Mouse (Mus musculus): ENCODE results near the gene Rpusd1. TPM values are rescaled to one million over a fixed set of nuclear protein-coding genes. Genes with fewer than 3 reads are reported as not detected.

Rpusd1 gene
- polyA plus RNA-seq, 1 experiment = 20.7 TPM

DNA sequence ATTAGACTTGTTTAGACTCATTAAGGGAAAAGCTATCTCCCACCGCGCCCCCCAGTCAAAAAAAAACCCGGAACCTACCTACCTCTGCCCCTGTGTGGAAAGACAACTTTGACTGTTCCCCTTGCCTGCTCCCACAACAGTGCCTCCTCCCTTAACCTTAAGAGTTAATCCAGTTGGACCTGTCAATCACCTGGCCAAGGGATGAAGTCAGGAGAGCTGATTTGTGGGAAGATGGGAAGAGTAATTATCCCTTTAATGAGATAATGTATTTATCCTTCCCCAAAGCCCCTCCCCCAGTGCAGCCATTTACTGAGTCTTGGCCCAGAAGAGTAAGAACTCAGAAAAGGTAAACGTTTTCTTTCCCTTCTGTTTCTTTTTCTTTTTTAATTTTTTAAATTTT, 38.5 kb upstream of the Rpusd1 start:
- H3K79me3 ChIP-seq (ENCODE audit: low read depth) = no peaks in the 10 kb centered on the region
- peaks cover 34% of the 10 kb centered on the region for H3K27me3 ChIP-seq (ENCODE audit: control insufficient read depth, insufficient read depth, insufficient read length)
- TF ChIP-seq MAX (IDR thresholded peaks at IDR 0.05) (no peak), MYOD1 (IDR thresholded peaks at IDR 0.05; ENCODE audit: control insufficient read depth, insufficient read length, low read depth) (peak; percentile 68)
- H3K4me3 ChIP-seq (ENCODE audit: insufficient read depth, poor library complexity, severe bottlenecking) = no peak overlapping the region
- H3ac ChIP-seq (ENCODE audit: control insufficient read depth, insufficient read length, low read depth) = no peak overlapping the region
- H3K36me3 ChIP-seq (ENCODE audit: control insufficient read depth, insufficient read depth) = no peaks in the 10 kb centered on the region
- no peaks in the 10 kb centered on the region for H3K79me2 ChIP-seq (ENCODE audit: control insufficient read depth, insufficient read depth)

DNA sequence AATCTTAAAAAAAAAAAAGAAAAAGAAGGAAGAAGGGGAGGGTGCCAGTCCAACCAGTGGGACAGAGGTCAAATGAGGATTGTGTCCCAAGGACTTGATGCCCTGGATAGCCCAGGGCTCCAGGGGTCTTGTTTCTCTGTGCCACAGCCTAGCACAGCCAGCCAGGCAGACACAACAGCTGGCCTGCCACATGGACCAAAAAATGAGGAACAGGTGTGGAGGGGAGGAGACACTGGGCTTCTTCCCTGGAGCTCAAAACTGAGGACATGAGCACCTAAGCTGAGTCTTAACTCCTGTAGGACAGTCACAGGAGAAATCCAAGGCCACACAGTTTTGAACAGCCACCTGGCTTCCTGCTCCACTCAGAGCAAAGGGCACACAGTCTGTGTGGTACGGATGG, 31.2 kb upstream of the Rpusd1 start:
- Histone ChIP-seq H3K36me3 (ENCODE audit: control insufficient read depth, insufficient read depth) (no peaks in the 10 kb centered on the region), H3K27me3 (ENCODE audit: control insufficient read depth, insufficient read depth, insufficient read length) (peaks cover 9% of the 10 kb centered on the region), H3K79me2 (ENCODE audit: control insufficient read depth, insufficient read depth) (no peaks in the 10 kb centered on the region), H3ac (ENCODE audit: control insufficient read depth, insufficient read length, low read depth) (no peak overlapping the region), H3K79me3 (ENCODE audit: low read depth) (no peaks in the 10 kb centered on the region), H3K4me3 (ENCODE audit: insufficient read depth, poor library complexity, severe bottlenecking) (no peak overlapping the region)
- no peak for TF ChIP-seq CTCF (IDR thresholded peaks at IDR 0.05; ENCODE audit: control insufficient read depth, insufficient read depth, insufficient read length)
- no peak for TF ChIP-seq CEBPB (IDR thresholded peaks at IDR 0.05; ENCODE audit: low read depth)
- TF ChIP-seq MYOG (IDR thresholded peaks at IDR 0.05; ENCODE audit: control insufficient read depth, extremely low read depth, insufficient read length) = no peak
- TF ChIP-seq MAX (IDR thresholded peaks at IDR 0.05) = no peak
- no peak for TF ChIP-seq MYOD1 (IDR thresholded peaks at IDR 0.05; ENCODE audit: control insufficient read depth, insufficient read length, low read depth)

DNA sequence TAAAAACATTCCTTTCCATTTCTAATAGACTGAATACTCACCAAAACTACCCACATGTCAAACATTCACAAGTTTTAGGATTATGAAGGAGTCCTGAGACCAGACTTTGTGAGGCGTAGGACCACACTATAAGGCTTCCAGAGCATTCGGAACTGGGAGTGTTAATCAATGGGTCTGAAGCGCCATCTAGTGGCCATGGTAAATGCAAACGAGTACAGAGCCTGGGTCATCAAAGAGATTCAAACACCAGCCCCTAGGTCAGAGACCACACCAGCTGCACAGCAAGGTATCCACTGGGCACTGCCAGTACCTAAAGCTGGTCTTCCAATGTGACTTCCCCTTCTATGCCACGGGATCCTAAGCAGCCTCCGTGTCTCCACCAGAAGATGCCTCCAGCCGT, 29.0 kb upstream of the Rpusd1 start:
- Histone ChIP-seq H3K79me3 (ENCODE audit: low read depth) (no peaks in the 10 kb centered on the region), H3K79me2 (ENCODE audit: control insufficient read depth, insufficient read depth) (no peaks in the 10 kb centered on the region), H3ac (ENCODE audit: control insufficient read depth, insufficient read length, low read depth) (no peak overlapping the region), H3K4me3 (ENCODE audit: insufficient read depth, poor library complexity, severe bottlenecking) (no peak overlapping the region), H3K27me3 (ENCODE audit: control insufficient read depth, insufficient read depth, insufficient read length) (peaks cover 15% of the 10 kb centered on the region), H3K36me3 (ENCODE audit: control insufficient read depth, insufficient read depth) (no peaks in the 10 kb centered on the region)
- peak; percentile 37 for TF ChIP-seq CTCF (IDR thresholded peaks at IDR 0.05; ENCODE audit: control insufficient read depth, insufficient read depth, insufficient read length)
- no peak for TF ChIP-seq CEBPB (IDR thresholded peaks at IDR 0.05; ENCODE audit: low read depth)

DNA sequence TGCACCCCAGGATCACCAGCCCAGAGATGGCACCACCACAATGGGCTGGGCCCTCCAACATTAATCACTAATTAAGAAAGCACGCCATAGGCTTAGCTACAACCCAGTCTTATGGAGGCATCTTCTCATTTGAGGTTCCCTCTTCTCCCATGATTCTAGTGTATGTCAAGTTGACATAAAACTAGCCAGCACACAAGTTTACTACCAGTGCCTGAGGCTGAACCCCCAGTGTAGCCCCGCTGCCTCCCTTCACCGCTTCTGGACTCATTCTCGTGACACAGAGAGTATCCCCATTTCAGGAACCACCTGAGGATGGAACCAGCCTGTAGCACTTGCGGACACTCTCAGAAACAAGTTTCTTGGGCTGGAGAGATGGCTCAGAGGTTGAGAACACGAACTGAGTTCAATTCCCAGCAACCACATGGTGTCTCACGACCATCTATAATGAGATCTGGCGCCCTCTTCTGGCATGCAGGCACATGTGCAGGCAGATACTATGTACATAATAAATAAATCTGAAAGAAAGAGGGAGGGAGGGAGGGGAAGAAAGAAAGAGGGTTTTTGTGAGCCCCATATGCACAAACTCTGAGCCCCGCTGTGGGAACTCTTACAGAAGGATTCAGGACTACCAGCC, 26.5 kb upstream of the Rpusd1 start:
- TF ChIP-seq MYOG (IDR thresholded peaks at IDR 0.05; ENCODE audit: control insufficient read depth, extremely low read depth, insufficient read length) (no peak), MAX (IDR thresholded peaks at IDR 0.05) (no peak), FOSL1 (IDR thresholded peaks at IDR 0.05; ENCODE audit: insufficient read depth, low read length, poor library complexity, severe bottlenecking) (no peak), MYOD1 (IDR thresholded peaks at IDR 0.05; ENCODE audit: control insufficient read depth, insufficient read length, low read depth) (no peak), USF1 (IDR thresholded peaks at IDR 0.05; ENCODE audit: low read depth) (no peak)

DNA sequence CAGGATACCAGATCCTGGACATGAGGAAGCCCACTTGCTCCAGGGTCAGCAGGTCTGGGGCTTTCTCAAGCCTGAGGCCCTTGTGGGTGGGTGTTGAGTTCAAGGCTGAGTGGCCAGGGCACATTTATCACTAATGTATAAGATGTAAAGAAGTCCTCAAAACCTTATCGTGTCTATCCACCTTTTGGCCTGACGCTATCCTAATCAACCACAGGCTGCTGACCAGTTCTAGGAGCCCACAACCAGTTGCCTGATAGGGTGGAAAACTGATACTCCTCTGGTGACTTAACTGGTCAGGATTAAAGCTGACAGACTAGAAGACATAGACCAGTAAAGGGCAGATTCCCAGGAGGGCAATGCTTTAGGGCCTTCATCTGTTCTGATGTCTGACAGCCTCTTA, 17.5 kb upstream of the Rpusd1 start:
- Histone ChIP-seq H3ac (ENCODE audit: control insufficient read depth, insufficient read length, low read depth) (no peak overlapping the region), H3K36me3 (ENCODE audit: control insufficient read depth, insufficient read depth) (no peaks in the 10 kb centered on the region)
- no peak for TF ChIP-seq FOSL1 (IDR thresholded peaks at IDR 0.05; ENCODE audit: insufficient read depth, low read length, poor library complexity, severe bottlenecking)

More for the DNA sequence above, 26.5 kb upstream of the Rpusd1 start:
- Histone ChIP-seq H3K27me3 (ENCODE audit: control insufficient read depth, insufficient read depth, insufficient read length) (peaks cover 15% of the 10 kb centered on the region), H3K4me3 (ENCODE audit: insufficient read depth, poor library complexity, severe bottlenecking) (no peak overlapping the region), H3ac (ENCODE audit: control insufficient read depth, insufficient read length, low read depth) (no peak overlapping the region), H3K79me2 (ENCODE audit: control insufficient read depth, insufficient read depth) (no peaks in the 10 kb centered on the region), H3K36me3 (ENCODE audit: control insufficient read depth, insufficient read depth) (no peaks in the 10 kb centered on the region), H3K79me3 (ENCODE audit: low read depth) (no peaks in the 10 kb centered on the region)

DNA sequence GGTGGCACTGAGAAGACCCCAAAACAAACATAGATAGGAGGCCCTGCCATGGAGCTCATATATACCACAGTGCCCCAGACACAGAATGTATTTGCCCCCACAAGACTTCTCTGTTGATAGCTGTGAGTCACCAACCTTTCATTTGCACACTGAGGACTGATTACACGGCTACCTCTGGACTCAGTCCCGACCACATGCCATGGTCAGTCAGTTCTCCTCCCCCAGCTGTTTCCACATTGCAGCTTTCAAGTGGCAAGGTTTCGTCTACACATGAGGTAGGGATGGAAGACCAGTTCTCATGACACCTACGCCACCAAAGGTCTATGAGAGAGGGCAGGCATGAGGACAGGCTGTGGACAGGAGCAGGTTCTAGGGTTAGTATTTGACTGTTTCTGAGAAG, 16.3 kb upstream of the Rpusd1 start:
- no peaks in the 10 kb centered on the region for H3K79me3 ChIP-seq (ENCODE audit: low read depth)
- H3ac ChIP-seq (ENCODE audit: control insufficient read depth, insufficient read length, low read depth) = no peak overlapping the region
- H3K4me3 ChIP-seq (ENCODE audit: insufficient read depth, poor library complexity, severe bottlenecking) = no peak overlapping the region
- H3K36me3 ChIP-seq (ENCODE audit: control insufficient read depth, insufficient read depth) = no peaks in the 10 kb centered on the region
- no peaks in the 10 kb centered on the region for H3K79me2 ChIP-seq (ENCODE audit: control insufficient read depth, insufficient read depth)
- H3K27me3 ChIP-seq (ENCODE audit: control insufficient read depth, insufficient read depth, insufficient read length) = peaks cover 4% of the 10 kb centered on the region
- TF ChIP-seq CEBPB (IDR thresholded peaks at IDR 0.05; ENCODE audit: low read depth) = no peak
- TF ChIP-seq MYOD1 (IDR thresholded peaks at IDR 0.05; ENCODE audit: control insufficient read depth, insufficient read length, low read depth) = peak; percentile 88

More for the DNA sequence above, 17.5 kb upstream of the Rpusd1 start:
- H3K79me2 ChIP-seq (ENCODE audit: control insufficient read depth, insufficient read depth) = no peaks in the 10 kb centered on the region
- no peak overlapping the region for H3K4me3 ChIP-seq (ENCODE audit: insufficient read depth, poor library complexity, severe bottlenecking)
- no peaks in the 10 kb centered on the region for H3K79me3 ChIP-seq (ENCODE audit: low read depth)
- H3K27me3 ChIP-seq (ENCODE audit: control insufficient read depth, insufficient read depth, insufficient read length) = no peaks in the 10 kb centered on the region

DNA sequence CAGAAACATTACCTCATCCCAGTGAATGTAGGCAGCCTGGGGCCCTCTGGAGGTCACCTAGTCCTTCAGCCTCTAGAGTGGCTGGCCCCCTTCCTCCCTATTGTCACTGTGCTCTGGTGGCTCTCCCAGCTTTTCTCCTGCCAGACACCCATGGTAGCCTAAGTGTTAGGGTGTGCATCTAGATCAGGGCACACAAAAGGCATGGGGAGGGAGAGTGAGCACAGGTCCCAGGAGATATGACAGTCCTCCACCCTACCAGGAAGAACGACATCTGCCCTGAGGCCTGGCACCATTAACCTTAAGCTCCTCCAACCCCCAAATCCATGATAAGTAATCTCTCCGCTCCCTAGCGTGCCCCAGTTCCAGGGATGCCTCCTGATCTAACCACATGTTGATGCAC, 11.8 kb upstream of the Rpusd1 start:
- Histone ChIP-seq H3K79me3 (ENCODE audit: low read depth) (no peaks in the 10 kb centered on the region), H3K27me3 (ENCODE audit: control insufficient read depth, insufficient read depth, insufficient read length) (peaks cover 9% of the 10 kb centered on the region), H3K36me3 (ENCODE audit: control insufficient read depth, insufficient read depth) (no peaks in the 10 kb centered on the region), H3K79me2 (ENCODE audit: control insufficient read depth, insufficient read depth) (no peaks in the 10 kb centered on the region), H3ac (ENCODE audit: control insufficient read depth, insufficient read length, low read depth) (no peak overlapping the region), H3K4me3 (ENCODE audit: insufficient read depth, poor library complexity, severe bottlenecking) (no peak overlapping the region)
- TF ChIP-seq FOSL1 (IDR thresholded peaks at IDR 0.05; ENCODE audit: insufficient read depth, low read length, poor library complexity, severe bottlenecking) = no peak
- TF ChIP-seq MYOG (IDR thresholded peaks at IDR 0.05; ENCODE audit: control insufficient read depth, extremely low read depth, insufficient read length) = no peak
- no peak for TF ChIP-seq CEBPB (IDR thresholded peaks at IDR 0.05; ENCODE audit: low read depth)
- TF ChIP-seq MYOD1 (IDR thresholded peaks at IDR 0.05; ENCODE audit: control insufficient read depth, insufficient read length, low read depth) = no peak
- TF ChIP-seq USF1 (IDR thresholded peaks at IDR 0.05; ENCODE audit: low read depth) = no peak
- TF ChIP-seq CTCF (IDR thresholded peaks at IDR 0.05; ENCODE audit: control insufficient read depth, insufficient read depth, insufficient read length) = no peak
- no peak for TF ChIP-seq MAX (IDR thresholded peaks at IDR 0.05)

All from C2C12 (cell line).